Mouse (Mus musculus): ENCODE measurements around the gene Gm28308.

DNA sequence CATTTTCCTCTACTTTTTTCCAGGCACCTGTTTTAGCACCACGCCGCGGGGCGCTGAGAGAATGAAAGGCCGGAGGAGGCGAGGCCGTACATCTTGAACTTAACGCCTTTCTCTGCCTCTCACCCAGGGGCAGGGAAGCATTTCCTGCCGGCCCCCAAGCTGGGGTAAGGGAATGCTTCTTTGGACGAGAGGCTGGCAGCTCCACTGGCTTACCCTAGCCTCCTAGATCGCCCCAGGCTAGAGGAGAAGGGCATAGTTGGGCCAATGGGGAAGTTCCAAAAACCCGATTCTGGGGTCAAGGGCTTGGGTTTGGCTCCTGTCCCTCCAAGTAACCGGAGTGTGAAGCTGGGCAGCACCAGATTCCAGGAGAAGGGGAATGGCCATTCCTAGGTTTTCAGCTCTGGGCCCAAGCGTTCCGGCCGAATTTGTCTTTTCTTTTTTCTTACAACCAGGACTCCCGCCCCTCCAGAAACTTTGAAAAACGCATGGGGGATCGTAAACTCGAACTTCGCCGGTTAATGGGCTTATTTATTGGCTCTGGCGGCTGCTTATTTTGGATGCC, 19.9 kb upstream of the Gm28308 start:
- TF ChIP-seq FLI1 (IDR thresholded peaks at IDR 0.05; ENCODE audit: low read length) (no peak), GATA1 (IDR thresholded peaks at IDR 0.05; ENCODE audit: borderline replicate concordance, low read length) (no peak)
